Mouse (Mus musculus) cerebellum, adult 11-12 months (tissue): Measurements from ENCODE around the gene A830005F24Rik.

Experiments used
- DNase-seq: peaks from one replicate; pipeline ENCODE4 v3.0.0; 2022

Gene A830005F24Rik

GRCm38 (mm10) chr13:48545476-48546281 lies 32.3 kb downstream of the A830005F24Rik start:
- DNase-seq: peak; percentile 99

GRCm38 (mm10) chr13:48546330-48546917 lies 33.1 kb downstream of the A830005F24Rik start:
- DNase-seq: peak; percentile 100

- DNase-seq: peak; percentile 53
These were observed 34.3 kb downstream of the A830005F24Rik start for GRCm38 (mm10) chr13:48547623-48548022.

- no peak for DNase-seq
These were observed 34.9 kb downstream of the A830005F24Rik start for GRCm38 (mm10) chr13:48548296-48548695.

- DNase-seq: peak; percentile 94
These were observed 39.1 kb downstream of the A830005F24Rik start for GRCm38 (mm10) chr13:48552181-48553090.

GRCm38 (mm10) chr13:48553511-48553910 lies 40.1 kb downstream of the A830005F24Rik start:
- DNase-seq: no peak

- no peak for DNase-seq
These were observed 41.2 kb downstream of the A830005F24Rik start for GRCm38 (mm10) chr13:48554552-48554951.

- no peak for DNase-seq
These were observed 42.6 kb downstream of the A830005F24Rik start for GRCm38 (mm10) chr13:48555976-48556375.

GRCm38 (mm10) chr13:48561481-48561880 lies 48.1 kb downstream of the A830005F24Rik start:
- DNase-seq: no peak

GRCm38 (mm10) chr13:48562336-48562735 lies 49.0 kb downstream of the A830005F24Rik start:
- no peak for DNase-seq
